Mouse (Mus musculus) cortical plate, adult 2 months (tissue): ENCODE results near the gene Tsga10ip.

ENCODE experiments used
- CTCF ChIP-seq: fragments of 200-500 bp; IDR thresholded peaks from 2 replicates; pipeline ENCODE4 v1.5.1; 2011; ENCODE audit warnings: mild to moderate bottlenecking, control low read depth, low read length; ENCODE audit not compliant: insufficient read depth; ENCODE audit errors: extremely low read depth
- POLR2A ChIP-seq: fragments of 200-500 bp; IDR thresholded peaks from 2 replicates; pipeline ENCODE4 v1.6.1; 2011; ENCODE audit warnings: mild to moderate bottlenecking, low read length, control low read depth; ENCODE audit not compliant: insufficient read depth; ENCODE audit errors: extremely low read depth

- no peak for TF ChIP-seq CTCF
- no peak for TF ChIP-seq POLR2A
Observed at GRCm38 (mm10) chr19:5451766-5452165, 49.4 kb upstream of the Tsga10ip start.
